Mouse (Mus musculus): ENCODE results near the gene Prickle1.

DNA sequence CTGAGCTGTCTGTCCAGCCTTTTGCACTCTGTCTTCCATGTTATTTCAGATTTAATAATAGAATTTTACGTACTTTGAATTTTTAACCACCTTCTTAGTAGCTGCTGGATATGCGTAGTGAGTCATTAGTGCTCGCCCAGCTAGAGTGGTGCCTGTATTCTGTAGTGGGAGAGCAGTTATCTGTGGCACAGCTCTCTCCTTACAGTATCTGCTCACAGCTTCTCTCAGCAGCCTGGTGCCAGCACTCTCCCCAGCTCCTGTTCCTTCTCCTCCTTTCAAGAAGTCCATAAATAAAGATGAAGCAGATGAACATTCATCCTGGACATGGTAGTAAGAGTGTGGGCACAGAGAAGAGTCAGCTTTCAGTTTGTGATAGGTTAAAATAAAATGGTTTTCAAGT is 121.4 kb downstream of the Prickle1 start:
- no peak for TF ChIP-seq POLR2A (IDR thresholded peaks at IDR 0.05; ENCODE audit: low read depth, low read length)
- TF ChIP-seq CTCF (conservative IDR thresholded peaks at IDR 0.05; ENCODE audit: insufficient read depth, insufficient read length, low read depth, low read length), result no peak
